Mouse (Mus musculus) Muller cell, postnatal 12 days (primary cell): ENCODE data around the gene Slc38a6.

ENCODE experiments used
- DNase-seq: peaks from one replicate; pipeline ENCODE4 v3.0.0-alpha.2; 2015; ENCODE audit errors: inconsistent ontology term

Gene Slc38a6

GRCm38 (mm10) chr12:73355084-73355775 lies 68.7 kb downstream of the Slc38a6 start:
- DNase-seq = no peak

GRCm38 (mm10) chr12:73356696-73357095 lies 70.1 kb downstream of the Slc38a6 start:
- DNase-seq = no peak

GRCm38 (mm10) chr12:73357311-73357710 lies 70.7 kb downstream of the Slc38a6 start:
- no peak for DNase-seq

- DNase-seq = no peak
Observed at GRCm38 (mm10) chr12:73357736-73358135, 71.2 kb downstream of the Slc38a6 start.

- DNase-seq = no peak
Observed at GRCm38 (mm10) chr12:73358640-73359039, 72.1 kb downstream of the Slc38a6 start.

- DNase-seq = no peak
Observed at GRCm38 (mm10) chr12:73359520-73359919, 72.9 kb downstream of the Slc38a6 start.

- DNase-seq = no peak
Observed at GRCm38 (mm10) chr12:73361201-73361600, 74.6 kb downstream of the Slc38a6 start.

GRCm38 (mm10) chr12:73363401-73363800 lies 76.8 kb downstream of the Slc38a6 start:
- no peak for DNase-seq

- no peak for DNase-seq
Observed at GRCm38 (mm10) chr12:73363956-73364355, 77.4 kb downstream of the Slc38a6 start.

GRCm38 (mm10) chr12:73366581-73366980 lies 80.0 kb downstream of the Slc38a6 start:
- no peak for DNase-seq

GRCm38 (mm10) chr12:73367460-73368079 lies 81.0 kb downstream of the Slc38a6 start:
- DNase-seq = peak; percentile 84

- no peak for DNase-seq
Observed at GRCm38 (mm10) chr12:73368868-73369608, 82.5 kb downstream of the Slc38a6 start.

- peak; percentile 47 for DNase-seq
Observed at GRCm38 (mm10) chr12:73370367-73370944, 83.9 kb downstream of the Slc38a6 start.

- peak; percentile 94 for DNase-seq
Observed at GRCm38 (mm10) chr12:73371132-73371531, 84.6 kb downstream of the Slc38a6 start.

GRCm38 (mm10) chr12:73378026-73378425 lies 91.4 kb downstream of the Slc38a6 start:
- DNase-seq = no peak

- no peak for DNase-seq
Observed at GRCm38 (mm10) chr12:73378724-73379355, 92.3 kb downstream of the Slc38a6 start.

GRCm38 (mm10) chr12:73380686-73381360 lies 94.2 kb downstream of the Slc38a6 start:
- no peak for DNase-seq

GRCm38 (mm10) chr12:73381452-73381851 lies 94.9 kb downstream of the Slc38a6 start:
- no peak for DNase-seq

- DNase-seq = peak; percentile 47
Observed at GRCm38 (mm10) chr12:73382290-73383178, 96.0 kb downstream of the Slc38a6 start.

- DNase-seq = peak; percentile 78
Observed at GRCm38 (mm10) chr12:73383179-73383510, 96.6 kb downstream of the Slc38a6 start.
